Mouse (Mus musculus): Measurements from ENCODE around the gene Abce1. TPM values are rescaled to one million over a fixed set of nuclear protein-coding genes. Genes with fewer than 3 reads are reported as not detected.

Abce1 gene
- polyA plus RNA-seq (2014; fragmentation: Nextera tagmentation; extraction: Ambion mirVana), result 90.9 and 106 TPM in 2 replicates

DNA sequence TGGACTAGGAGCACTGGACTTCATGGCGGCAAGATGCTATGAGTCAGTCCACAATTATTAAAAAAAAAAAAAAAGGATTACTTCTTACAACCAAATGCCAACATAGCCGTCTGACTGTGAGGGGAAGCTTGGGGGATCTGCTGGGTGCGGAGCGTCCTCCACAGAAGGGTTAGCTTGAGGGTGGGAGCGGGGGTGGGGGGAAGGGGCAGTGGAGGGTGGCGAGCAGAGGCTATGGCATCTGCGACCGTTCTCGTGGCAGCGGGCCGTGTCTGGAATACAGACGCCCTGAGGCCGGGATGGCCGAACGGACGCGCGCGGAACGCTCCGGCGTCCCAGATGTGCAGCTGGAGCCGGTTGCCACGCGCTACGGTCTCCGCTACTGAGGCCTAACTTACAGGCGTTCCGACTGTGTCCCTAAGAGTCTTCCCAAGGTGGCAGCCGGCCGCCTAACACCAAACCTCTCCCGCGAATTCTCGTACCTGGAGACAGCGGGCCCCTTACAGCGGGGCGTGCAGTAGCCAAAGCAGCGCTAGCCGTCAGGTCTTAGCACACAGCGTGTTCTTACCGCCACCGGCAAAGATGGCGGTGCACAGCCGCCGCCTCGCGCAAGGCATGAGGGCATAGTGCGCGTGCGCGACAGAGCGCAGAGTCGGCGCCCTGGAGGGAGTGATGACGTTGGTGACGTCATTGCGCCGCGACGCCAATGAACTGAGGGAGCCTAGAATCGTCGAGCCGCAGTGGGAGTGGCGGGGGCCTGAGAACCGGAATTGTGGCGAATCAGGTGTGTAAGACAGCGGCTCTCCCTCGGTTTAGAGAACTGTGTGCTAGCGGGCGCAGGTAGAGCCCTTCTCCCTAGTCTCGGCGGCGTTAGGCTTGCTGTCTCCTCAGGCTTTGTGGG lies at the start of gene Abce1, which contains the start of gene Anapc10:
TSS of gene Abce1 (minus strand) at position 677 of the 898 bp plus-strand sequence.
TSS of gene Anapc10 (plus strand) at position 757 of the 898 bp plus-strand sequence.
- peak within 1 kb of the TSS; percentile 84 for H3K4me2 ChIP-seq (ENCODE audit: low read depth, low read length)
- H3K36me3 ChIP-seq (ENCODE audit: control insufficient read depth, insufficient read depth, low read length), result peaks cover 6% of the 10 kb centered on the region
- peak within 1 kb of the TSS; percentile 83 for H3K27ac ChIP-seq (ENCODE audit: low read depth, low read length)
- ATAC-seq (ENCODE audit: low read depth), result peak; percentile 98
- H3K4me1 ChIP-seq (ENCODE audit: control insufficient read depth, insufficient read depth, low read length), result peaks cover 4% of the 10 kb centered on the region; the same call in 1 of the 2 replicates
- no peaks in the 10 kb centered on the region for H3K9me3 ChIP-seq (ENCODE audit: control insufficient read depth, low read length)
- peak within 1 kb of the TSS; percentile 62 for H3K9ac ChIP-seq (replicated peaks; ENCODE audit: low read depth, low read length)
- H3K4me3 ChIP-seq (ENCODE audit: low read depth, low read length), result peak within 1 kb of the TSS; percentile 72
- under 1% methylated on average over 70 of the region's 73 CpGs for WGBS
- no peaks in the 10 kb centered on the region for H3K27me3 ChIP-seq (ENCODE audit: control insufficient read depth, insufficient read depth, low read length)

DNA sequence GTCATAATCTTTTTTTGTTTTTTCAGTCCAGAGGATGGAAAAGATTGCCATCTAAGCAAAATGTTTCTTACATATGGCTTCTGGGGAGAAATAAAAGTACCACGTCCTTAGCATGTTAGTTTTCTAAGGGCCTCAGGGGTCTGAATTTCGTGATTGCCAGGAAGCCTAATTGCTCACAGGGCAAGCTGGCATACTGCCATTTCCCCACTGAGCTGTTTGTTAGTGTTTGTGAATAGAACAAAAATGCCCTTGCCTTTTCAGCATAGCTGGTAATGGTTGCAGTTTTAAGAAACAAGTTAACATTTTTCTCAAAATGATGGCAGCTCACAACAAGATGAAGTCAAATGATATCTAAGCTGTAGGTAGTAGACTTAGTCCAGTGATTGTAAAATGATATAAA lies 38.8 kb upstream of the Abce1 start:
- ATAC-seq (ENCODE audit: low read depth), result peak; percentile 60; the same call in 1 of the 2 replicates
- Histone ChIP-seq H3K27me3 (ENCODE audit: control insufficient read depth, insufficient read depth, low read length) (no peaks in the 10 kb centered on the region), H3K9ac (replicated peaks; ENCODE audit: low read depth, low read length) (no peak overlapping the region), H3K4me2 (ENCODE audit: low read depth, low read length) (no peak overlapping the region), H3K4me1 (ENCODE audit: control insufficient read depth, insufficient read depth, low read length) (no peaks in the 10 kb centered on the region), H3K27ac (ENCODE audit: low read depth, low read length) (no peak overlapping the region), H3K9me3 (ENCODE audit: control insufficient read depth, low read length) (no peaks in the 10 kb centered on the region), H3K36me3 (ENCODE audit: control insufficient read depth, insufficient read depth, low read length) (no peaks in the 10 kb centered on the region), H3K4me3 (ENCODE audit: low read depth, low read length) (no peak overlapping the region)
- 19% methylated on average over 2 of the region's 2 CpGs for WGBS

GRCm38 (mm10) chr8:79748591-79748990 lies 37.1 kb upstream of the Abce1 start:
- Histone ChIP-seq H3K36me3 (ENCODE audit: control insufficient read depth, insufficient read depth, low read length) (no peaks in the 10 kb centered on the region), H3K27ac (ENCODE audit: low read depth, low read length) (no peak overlapping the region), H3K9ac (replicated peaks; ENCODE audit: low read depth, low read length) (no peak overlapping the region), H3K4me3 (ENCODE audit: low read depth, low read length) (no peak overlapping the region), H3K4me1 (ENCODE audit: control insufficient read depth, insufficient read depth, low read length) (no peaks in the 10 kb centered on the region), H3K4me2 (ENCODE audit: low read depth, low read length) (no peak overlapping the region), H3K27me3 (ENCODE audit: control insufficient read depth, insufficient read depth, low read length) (no peaks in the 10 kb centered on the region), H3K9me3 (ENCODE audit: control insufficient read depth, low read length) (no peaks in the 10 kb centered on the region)
- WGBS, result 58% methylated on average over 4 of the region's 4 CpGs
- ATAC-seq (ENCODE audit: low read depth), result no peak

- H3K9ac ChIP-seq (replicated peaks; ENCODE audit: low read depth, low read length), result no peak overlapping the region
- H3K4me1 ChIP-seq (ENCODE audit: control insufficient read depth, insufficient read depth, low read length), result no peaks in the 10 kb centered on the region
- no peak overlapping the region for H3K4me2 ChIP-seq (ENCODE audit: low read depth, low read length)
- no peaks in the 10 kb centered on the region for H3K27me3 ChIP-seq (ENCODE audit: control insufficient read depth, insufficient read depth, low read length)
- no peak overlapping the region for H3K4me3 ChIP-seq (ENCODE audit: low read depth, low read length)
- WGBS, result 13% methylated on average over 2 of the region's 2 CpGs
- ATAC-seq (ENCODE audit: low read depth), result no peak
- no peaks in the 10 kb centered on the region for H3K9me3 ChIP-seq (ENCODE audit: control insufficient read depth, low read length)
- H3K27ac ChIP-seq (ENCODE audit: low read depth, low read length), result no peak overlapping the region
- no peaks in the 10 kb centered on the region for H3K36me3 ChIP-seq (ENCODE audit: control insufficient read depth, insufficient read depth, low read length)
These were observed 36.6 kb upstream of the Abce1 start for GRCm38 (mm10) chr8:79748171-79748570.

GRCm38 (mm10) chr8:79734304-79734703 lies 22.8 kb upstream of the Abce1 start:
- Histone ChIP-seq H3K36me3 (ENCODE audit: control insufficient read depth, insufficient read depth, low read length) (peaks cover 7% of the 10 kb centered on the region; the same call in 1 of the 2 replicates), H3K27ac (ENCODE audit: low read depth, low read length) (no peak overlapping the region), H3K9ac (replicated peaks; ENCODE audit: low read depth, low read length) (no peak overlapping the region), H3K27me3 (ENCODE audit: control insufficient read depth, insufficient read depth, low read length) (no peaks in the 10 kb centered on the region), H3K4me2 (ENCODE audit: low read depth, low read length) (no peak overlapping the region), H3K4me1 (ENCODE audit: control insufficient read depth, insufficient read depth, low read length) (no peaks in the 10 kb centered on the region), H3K9me3 (ENCODE audit: control insufficient read depth, low read length) (no peaks in the 10 kb centered on the region), H3K4me3 (ENCODE audit: low read depth, low read length) (no peak overlapping the region)
- 11% methylated on average over 2 of the region's 2 CpGs for WGBS
- peak; percentile 77; the same call in 1 of the 2 replicates for ATAC-seq (ENCODE audit: low read depth)

GRCm38 (mm10) chr8:79727900-79728299 lies 16.4 kb upstream of the Abce1 start:
- no peak overlapping the region for H3K9ac ChIP-seq (replicated peaks; ENCODE audit: low read depth, low read length)
- H3K27ac ChIP-seq (ENCODE audit: low read depth, low read length), result no peak overlapping the region
- H3K27me3 ChIP-seq (ENCODE audit: control insufficient read depth, insufficient read depth, low read length), result no peaks in the 10 kb centered on the region
- 93% methylated on average over 1 of the region's 1 CpGs for WGBS
- no peak overlapping the region for H3K4me3 ChIP-seq (ENCODE audit: low read depth, low read length)
- H3K36me3 ChIP-seq (ENCODE audit: control insufficient read depth, insufficient read depth, low read length), result peaks cover 4% of the 10 kb centered on the region
- no peak overlapping the region for H3K4me2 ChIP-seq (ENCODE audit: low read depth, low read length)
- ATAC-seq (ENCODE audit: low read depth), result no peak
- H3K4me1 ChIP-seq (ENCODE audit: control insufficient read depth, insufficient read depth, low read length), result no peaks in the 10 kb centered on the region
- no peaks in the 10 kb centered on the region for H3K9me3 ChIP-seq (ENCODE audit: control insufficient read depth, low read length)

DNA sequence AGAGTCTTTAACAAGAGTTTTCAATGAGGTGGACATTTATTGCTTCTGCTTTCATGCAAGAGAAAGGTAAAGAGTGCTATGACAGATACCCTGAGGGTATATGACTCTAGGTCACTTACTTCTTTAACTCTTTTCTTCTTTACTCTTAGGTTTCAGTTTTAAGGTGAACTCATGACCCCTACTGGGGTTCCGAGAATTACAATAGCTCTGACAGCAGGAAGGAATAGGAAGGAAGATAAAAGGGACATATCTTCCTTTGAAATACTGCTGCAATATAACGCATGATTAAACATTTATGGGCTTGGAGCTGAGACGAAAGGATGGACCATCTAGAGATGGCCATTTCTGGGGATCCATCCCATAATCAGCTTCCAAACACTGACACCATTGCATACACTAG lies 13.0 kb upstream of the Abce1 start:
- 16% methylated on average over 3 of the region's 3 CpGs for WGBS
- Histone ChIP-seq H3K27ac (ENCODE audit: low read depth, low read length) (no peak overlapping the region), H3K36me3 (ENCODE audit: control insufficient read depth, insufficient read depth, low read length) (peaks cover 9% of the 10 kb centered on the region; the same call in 1 of the 2 replicates), H3K9me3 (ENCODE audit: control insufficient read depth, low read length) (no peaks in the 10 kb centered on the region), H3K9ac (replicated peaks; ENCODE audit: low read depth, low read length) (no peak overlapping the region), H3K27me3 (ENCODE audit: control insufficient read depth, insufficient read depth, low read length) (no peaks in the 10 kb centered on the region), H3K4me1 (ENCODE audit: control insufficient read depth, insufficient read depth, low read length) (no peaks in the 10 kb centered on the region), H3K4me3 (ENCODE audit: low read depth, low read length) (no peak overlapping the region), H3K4me2 (ENCODE audit: low read depth, low read length) (no peak overlapping the region)
- ATAC-seq (ENCODE audit: low read depth), result no peak

- ATAC-seq (ENCODE audit: low read depth), result no peak
- H3K9ac ChIP-seq (replicated peaks; ENCODE audit: low read depth, low read length), result no peak overlapping the region
- H3K4me3 ChIP-seq (ENCODE audit: low read depth, low read length), result no peak overlapping the region
- H3K36me3 ChIP-seq (ENCODE audit: control insufficient read depth, insufficient read depth, low read length), result peaks cover 9% of the 10 kb centered on the region; the same call in 1 of the 2 replicates
- no peak overlapping the region for H3K4me2 ChIP-seq (ENCODE audit: low read depth, low read length)
- no peak overlapping the region for H3K27ac ChIP-seq (ENCODE audit: low read depth, low read length)
- H3K4me1 ChIP-seq (ENCODE audit: control insufficient read depth, insufficient read depth, low read length), result no peaks in the 10 kb centered on the region
- H3K27me3 ChIP-seq (ENCODE audit: control insufficient read depth, insufficient read depth, low read length), result no peaks in the 10 kb centered on the region
- no peaks in the 10 kb centered on the region for H3K9me3 ChIP-seq (ENCODE audit: control insufficient read depth, low read length)
These were observed 11.8 kb upstream of the Abce1 start for GRCm38 (mm10) chr8:79723308-79723707.

GRCm38 (mm10) chr8:79721537-79721936 lies 10.0 kb upstream of the Abce1 start:
- ATAC-seq (ENCODE audit: low read depth), result no peak
- H3K36me3 ChIP-seq (ENCODE audit: control insufficient read depth, insufficient read depth, low read length), result peaks cover 13% of the 10 kb centered on the region; the same call in 1 of the 2 replicates
- no peak overlapping the region for H3K4me2 ChIP-seq (ENCODE audit: low read depth, low read length)
- H3K4me1 ChIP-seq (ENCODE audit: control insufficient read depth, insufficient read depth, low read length), result no peaks in the 10 kb centered on the region
- H3K9me3 ChIP-seq (ENCODE audit: control insufficient read depth, low read length), result no peaks in the 10 kb centered on the region
- no peak overlapping the region for H3K4me3 ChIP-seq (ENCODE audit: low read depth, low read length)
- H3K27me3 ChIP-seq (ENCODE audit: control insufficient read depth, insufficient read depth, low read length), result no peaks in the 10 kb centered on the region
- no peak overlapping the region for H3K27ac ChIP-seq (ENCODE audit: low read depth, low read length)
- H3K9ac ChIP-seq (replicated peaks; ENCODE audit: low read depth, low read length), result no peak overlapping the region
